Mouse (Mus musculus): Measurements from ENCODE around the gene Gm21190. TPM values are rescaled to one million over a fixed set of nuclear protein-coding genes. Genes with fewer than 3 reads are reported as not detected.
"Not testable (repeated sequence)": the region's sequence is repeated elsewhere in the genome, so short reads cannot be mapped to it uniquely, and the experiment has no call there.

The Gm21190 gene
- not detected in 2 replicates for polyA plus RNA-seq (2015; fragmentation: Nextera tagmentation; extraction: Ambion mirVana)

DNA sequence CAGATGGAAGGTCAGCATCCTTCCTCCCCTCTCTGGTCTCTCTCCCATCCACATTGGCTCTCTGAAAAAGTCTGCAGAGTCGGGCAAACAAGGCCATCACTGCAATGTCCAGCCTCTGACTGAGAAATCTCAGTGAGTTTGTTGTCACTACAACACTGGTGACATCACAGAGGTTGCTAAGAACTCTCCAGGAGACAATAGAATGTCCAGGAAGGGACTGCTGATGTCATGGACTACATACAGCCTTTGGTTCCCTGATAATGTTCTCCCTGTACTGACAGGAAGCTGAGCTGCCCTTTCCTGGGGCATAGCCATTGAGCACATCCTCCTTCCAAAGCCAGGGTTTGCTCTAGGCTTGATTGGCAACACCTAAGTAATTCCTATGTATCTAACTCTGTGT lies at the start of gene Gm21190:
Gm21190 (minus strand) TSS at position 101 of the 400 bp plus-strand sequence.
- not testable (repeated sequence) for H3K4me2 ChIP-seq (ENCODE audit: low read length); H3K27ac ChIP-seq (ENCODE audit: low read depth, low read length); H3K4me1 ChIP-seq (ENCODE audit: control insufficient read depth, insufficient read depth, low read depth, low read length); H3K4me3 ChIP-seq (ENCODE audit: low read length); ATAC-seq; H3K9ac ChIP-seq (ENCODE audit: low read depth, low read length); H3K36me3 ChIP-seq (ENCODE audit: control insufficient read depth, insufficient read depth, low read length); H3K27me3 ChIP-seq (replicated peaks; ENCODE audit: control insufficient read depth, insufficient read depth, low read length)
- no CpG with 5 or more reads among the region's 1 CpGs for WGBS
- H3K9me3 ChIP-seq (ENCODE audit: control insufficient read depth, low read length), result peaks cover 11% of the 10 kb centered on the region

- not testable (repeated sequence) for H3K9ac ChIP-seq (ENCODE audit: low read depth, low read length); H3K9me3 ChIP-seq (ENCODE audit: control insufficient read depth, low read length); H3K27me3 ChIP-seq (replicated peaks; ENCODE audit: control insufficient read depth, insufficient read depth, low read length); ATAC-seq; H3K27ac ChIP-seq (ENCODE audit: low read depth, low read length); H3K4me1 ChIP-seq (ENCODE audit: control insufficient read depth, insufficient read depth, low read depth, low read length); H3K4me2 ChIP-seq (ENCODE audit: low read length); H3K4me3 ChIP-seq (ENCODE audit: low read length); H3K36me3 ChIP-seq (ENCODE audit: control insufficient read depth, insufficient read depth, low read length)
- WGBS, result no CpG with 5 or more reads among the region's 1 CpGs
These were observed 48.0 kb upstream of the Gm21190 start, which contains the start of gene Gm21083 for GRCm38 (mm10) chr5:15577033-15577432. Gm21083 (plus strand) TSS chr5:15577333.

GRCm38 (mm10) chr5:15573735-15574134 lies 44.7 kb upstream of the Gm21190 start:
- H3K4me2 ChIP-seq (ENCODE audit: low read length), result not testable (repeated sequence)

DNA sequence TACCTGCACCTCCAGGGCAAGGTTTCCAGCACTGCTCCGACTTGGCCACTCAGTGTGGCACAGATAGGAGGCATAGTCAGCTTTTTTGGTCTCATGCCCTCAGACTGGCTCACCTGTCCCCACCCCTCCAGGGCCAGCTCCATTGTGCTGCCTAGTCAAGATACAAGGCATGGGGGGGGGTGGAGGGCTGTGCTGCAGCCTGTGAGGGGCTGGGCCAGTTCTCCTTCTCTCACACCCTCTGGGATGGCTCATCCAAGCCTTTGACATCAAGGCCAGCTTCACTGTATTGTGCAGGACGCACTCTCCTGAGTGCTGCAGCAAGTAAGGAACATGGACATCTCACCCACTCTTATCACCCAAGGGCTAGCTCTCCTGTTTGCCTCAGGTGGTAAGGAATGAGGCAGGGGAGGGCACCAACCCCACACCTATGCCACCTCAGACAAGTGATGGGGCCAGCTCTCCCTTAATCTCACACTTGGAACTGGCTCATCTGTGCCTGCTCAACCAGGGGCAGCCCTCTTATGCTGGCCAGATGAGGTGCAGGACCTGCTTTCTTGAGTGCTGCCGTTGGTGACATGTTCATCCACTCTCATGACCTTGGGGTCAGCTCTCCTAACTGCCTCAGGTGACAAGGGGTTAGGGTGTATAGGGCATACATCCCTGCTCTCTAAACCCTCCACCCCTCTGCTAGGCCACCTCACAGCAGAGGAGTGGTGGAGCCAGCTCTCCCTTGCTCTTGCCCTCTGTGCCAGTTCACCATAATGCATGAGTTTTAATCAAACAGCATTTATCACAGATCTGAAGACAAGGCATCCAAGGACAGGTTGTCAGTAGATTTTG lies 32.6 kb upstream of the Gm21190 start:
- not testable (repeated sequence) for H3K9me3 ChIP-seq (ENCODE audit: control insufficient read depth, low read length); H3K4me3 ChIP-seq (ENCODE audit: low read length); H3K9ac ChIP-seq (ENCODE audit: low read depth, low read length); H3K36me3 ChIP-seq (ENCODE audit: control insufficient read depth, insufficient read depth, low read length); H3K4me2 ChIP-seq (ENCODE audit: low read length); H3K4me1 ChIP-seq (ENCODE audit: control insufficient read depth, insufficient read depth, low read depth, low read length); H3K27ac ChIP-seq (ENCODE audit: low read depth, low read length); H3K27me3 ChIP-seq (replicated peaks; ENCODE audit: control insufficient read depth, insufficient read depth, low read length)
- WGBS, result 79% methylated on average over 3 of the region's 3 CpGs
- peak; percentile 42; the same call in 1 of the 2 replicates for ATAC-seq

More at GRCm38 (mm10) chr5:15573735-15574134, 44.7 kb upstream of the Gm21190 start:
- H3K27me3 ChIP-seq (replicated peaks; ENCODE audit: control insufficient read depth, insufficient read depth, low read length); H3K4me3 ChIP-seq (ENCODE audit: low read length); H3K27ac ChIP-seq (ENCODE audit: low read depth, low read length); H3K4me1 ChIP-seq (ENCODE audit: control insufficient read depth, insufficient read depth, low read depth, low read length); H3K36me3 ChIP-seq (ENCODE audit: control insufficient read depth, insufficient read depth, low read length); H3K9ac ChIP-seq (ENCODE audit: low read depth, low read length); ATAC-seq; H3K9me3 ChIP-seq (ENCODE audit: control insufficient read depth, low read length): not testable (repeated sequence)

DNA sequence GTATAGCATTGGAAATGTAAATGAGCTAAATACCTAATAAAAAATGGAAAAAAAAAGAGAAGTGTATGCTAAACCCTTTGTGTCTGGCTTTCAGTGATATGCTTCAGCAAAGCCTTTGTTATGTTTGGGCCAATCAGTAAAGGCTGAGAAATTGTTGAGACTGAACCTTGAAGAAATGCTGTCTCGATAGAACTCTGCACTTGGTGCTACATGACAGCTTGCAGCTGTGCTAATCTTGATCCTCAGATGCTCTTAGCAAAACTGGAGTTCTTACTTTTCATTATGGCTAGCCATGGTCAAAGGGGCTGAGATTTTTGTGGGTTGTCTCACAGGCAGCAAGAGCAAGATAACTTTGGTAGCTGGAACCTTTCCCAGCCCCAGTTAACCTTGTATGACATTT lies 29.6 kb upstream of the Gm21190 start:
- ATAC-seq; H3K9me3 ChIP-seq (ENCODE audit: control insufficient read depth, low read length); H3K27me3 ChIP-seq (replicated peaks; ENCODE audit: control insufficient read depth, insufficient read depth, low read length); H3K4me1 ChIP-seq (ENCODE audit: control insufficient read depth, insufficient read depth, low read depth, low read length); H3K27ac ChIP-seq (ENCODE audit: low read depth, low read length); H3K4me2 ChIP-seq (ENCODE audit: low read length); H3K9ac ChIP-seq (ENCODE audit: low read depth, low read length); H3K36me3 ChIP-seq (ENCODE audit: control insufficient read depth, insufficient read depth, low read length); H3K4me3 ChIP-seq (ENCODE audit: low read length): not testable (repeated sequence)
- WGBS, result 66% methylated on average over 1 of the region's 1 CpGs

- WGBS, result 13% methylated on average over 3 of the region's 3 CpGs
- not testable (repeated sequence) for ATAC-seq; H3K4me3 ChIP-seq (ENCODE audit: low read length)
These were observed 20.6 kb upstream of the Gm21190 start for GRCm38 (mm10) chr5:15549606-15550005.

GRCm38 (mm10) chr5:15549134-15549533 lies 20.1 kb upstream of the Gm21190 start:
- H3K4me3 ChIP-seq (ENCODE audit: low read length); ATAC-seq; H3K36me3 ChIP-seq (ENCODE audit: control insufficient read depth, insufficient read depth, low read length); H3K27ac ChIP-seq (ENCODE audit: low read depth, low read length); H3K4me2 ChIP-seq (ENCODE audit: low read length); H3K27me3 ChIP-seq (replicated peaks; ENCODE audit: control insufficient read depth, insufficient read depth, low read length); H3K4me1 ChIP-seq (ENCODE audit: control insufficient read depth, insufficient read depth, low read depth, low read length); H3K9ac ChIP-seq (ENCODE audit: low read depth, low read length): not testable (repeated sequence)
- 43% methylated on average over 1 of the region's 1 CpGs for WGBS
- peaks cover 11% of the 10 kb centered on the region for H3K9me3 ChIP-seq (ENCODE audit: control insufficient read depth, low read length)

More at GRCm38 (mm10) chr5:15549606-15550005, 20.6 kb upstream of the Gm21190 start:
- not testable (repeated sequence) for H3K4me2 ChIP-seq (ENCODE audit: low read length); H3K4me1 ChIP-seq (ENCODE audit: control insufficient read depth, insufficient read depth, low read depth, low read length); H3K27me3 ChIP-seq (replicated peaks; ENCODE audit: control insufficient read depth, insufficient read depth, low read length); H3K36me3 ChIP-seq (ENCODE audit: control insufficient read depth, insufficient read depth, low read length); H3K27ac ChIP-seq (ENCODE audit: low read depth, low read length); H3K9ac ChIP-seq (ENCODE audit: low read depth, low read length); H3K9me3 ChIP-seq (ENCODE audit: control insufficient read depth, low read length)

DNA sequence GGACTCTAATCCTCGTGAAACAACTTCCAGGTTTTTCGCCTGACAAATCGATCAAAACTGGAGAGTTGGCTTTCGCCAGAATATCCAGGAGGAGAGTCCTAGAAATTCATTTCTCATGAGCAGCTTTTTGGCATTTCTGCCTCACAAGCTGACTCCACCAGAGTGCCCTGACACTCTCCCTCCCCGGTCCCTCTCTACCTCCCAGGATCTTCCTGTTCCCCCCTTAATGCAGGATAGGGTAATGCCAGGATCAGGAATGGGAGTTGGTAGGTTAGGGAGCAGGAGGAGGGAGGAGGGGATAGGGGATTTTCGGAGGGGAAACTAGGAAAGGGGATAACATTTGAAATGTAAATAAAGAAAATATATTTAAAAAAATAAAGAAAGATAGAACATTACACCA lies 19.6 kb upstream of the Gm21190 start:
- not testable (repeated sequence) for H3K4me3 ChIP-seq (ENCODE audit: low read length); H3K4me2 ChIP-seq (ENCODE audit: low read length); H3K27ac ChIP-seq (ENCODE audit: low read depth, low read length); H3K9ac ChIP-seq (ENCODE audit: low read depth, low read length); H3K36me3 ChIP-seq (ENCODE audit: control insufficient read depth, insufficient read depth, low read length); H3K27me3 ChIP-seq (replicated peaks; ENCODE audit: control insufficient read depth, insufficient read depth, low read length); ATAC-seq; H3K4me1 ChIP-seq (ENCODE audit: control insufficient read depth, insufficient read depth, low read depth, low read length)
- peaks cover 10% of the 10 kb centered on the region for H3K9me3 ChIP-seq (ENCODE audit: control insufficient read depth, low read length)
- WGBS, result 83% methylated on average over 6 of the region's 6 CpGs

- not testable (repeated sequence) for H3K9ac ChIP-seq (ENCODE audit: low read depth, low read length); H3K36me3 ChIP-seq (ENCODE audit: control insufficient read depth, insufficient read depth, low read length); H3K27me3 ChIP-seq (replicated peaks; ENCODE audit: control insufficient read depth, insufficient read depth, low read length); H3K9me3 ChIP-seq (ENCODE audit: control insufficient read depth, low read length); H3K4me2 ChIP-seq (ENCODE audit: low read length); H3K27ac ChIP-seq (ENCODE audit: low read depth, low read length); H3K4me1 ChIP-seq (ENCODE audit: control insufficient read depth, insufficient read depth, low read depth, low read length); H3K4me3 ChIP-seq (ENCODE audit: low read length); ATAC-seq
These were observed 6.6 kb downstream of the Gm21190 start for GRCm38 (mm10) chr5:15522470-15522869.

Data from hindbrain, embryonic 16.5 days (tissue).